Mouse (Mus musculus) yolk sac, embryonic 10.5 days (tissue): Measurements from ENCODE around the gene Lrrc73.

Source experiments
- DNase-seq: peaks from one replicate; pipeline ENCODE4 v3.0.0-alpha.2; 2017; ENCODE audit warnings: low spot score

The Lrrc73 gene

GRCm38 (mm10) chr17:46297028-46297363 is 43.7 kb downstream of the Lrrc73 start:
- no peak for DNase-seq

DNA sequence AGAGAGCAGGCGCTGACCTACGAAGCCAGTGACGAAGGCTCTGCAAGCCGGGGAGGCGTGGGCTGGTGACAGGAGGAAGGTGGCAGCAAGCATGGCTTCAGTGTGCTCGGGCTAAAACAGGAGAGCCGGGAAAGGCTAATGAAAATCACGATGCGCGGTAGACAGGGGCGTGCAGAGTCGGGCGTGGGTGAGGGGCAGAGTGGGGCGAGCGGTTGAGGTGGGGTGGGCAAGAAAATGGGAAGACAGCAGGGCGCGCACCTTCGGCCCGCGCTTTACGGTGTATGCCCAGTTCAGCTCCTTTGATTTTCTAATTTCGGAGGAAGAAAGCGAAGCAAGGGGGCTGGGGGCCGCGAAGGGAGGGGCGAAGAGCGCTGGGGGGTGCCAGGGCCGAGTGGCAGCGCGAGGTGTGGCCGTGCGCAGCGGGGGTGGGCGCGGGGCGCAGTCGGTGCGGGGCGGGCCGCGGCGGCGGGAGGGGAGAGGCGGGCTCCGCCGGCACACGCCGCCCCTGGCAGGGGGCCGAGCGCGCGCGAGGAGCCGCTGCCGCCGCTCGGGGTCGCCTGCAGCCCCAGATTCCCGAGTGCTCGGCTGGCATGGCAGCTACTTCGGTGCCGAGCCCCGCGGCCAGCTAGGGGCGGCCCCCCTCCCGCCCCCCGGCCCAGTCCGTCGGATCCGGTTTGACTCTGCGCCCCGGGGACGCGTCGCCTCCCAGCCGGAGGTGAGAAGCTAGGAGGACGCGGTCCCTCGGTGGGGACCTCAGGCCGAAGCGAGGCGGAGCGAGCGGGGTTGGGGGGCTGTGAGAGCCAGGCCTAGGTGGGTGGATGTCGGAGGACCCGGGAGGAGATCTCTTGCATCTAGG is 44.3 kb downstream of the Lrrc73 start, which contains the start of gene Dlk2:
Gene Dlk2 (plus strand): TSS at position 58 of the 856 bp plus-strand sequence.
- no peak for DNase-seq

DNA sequence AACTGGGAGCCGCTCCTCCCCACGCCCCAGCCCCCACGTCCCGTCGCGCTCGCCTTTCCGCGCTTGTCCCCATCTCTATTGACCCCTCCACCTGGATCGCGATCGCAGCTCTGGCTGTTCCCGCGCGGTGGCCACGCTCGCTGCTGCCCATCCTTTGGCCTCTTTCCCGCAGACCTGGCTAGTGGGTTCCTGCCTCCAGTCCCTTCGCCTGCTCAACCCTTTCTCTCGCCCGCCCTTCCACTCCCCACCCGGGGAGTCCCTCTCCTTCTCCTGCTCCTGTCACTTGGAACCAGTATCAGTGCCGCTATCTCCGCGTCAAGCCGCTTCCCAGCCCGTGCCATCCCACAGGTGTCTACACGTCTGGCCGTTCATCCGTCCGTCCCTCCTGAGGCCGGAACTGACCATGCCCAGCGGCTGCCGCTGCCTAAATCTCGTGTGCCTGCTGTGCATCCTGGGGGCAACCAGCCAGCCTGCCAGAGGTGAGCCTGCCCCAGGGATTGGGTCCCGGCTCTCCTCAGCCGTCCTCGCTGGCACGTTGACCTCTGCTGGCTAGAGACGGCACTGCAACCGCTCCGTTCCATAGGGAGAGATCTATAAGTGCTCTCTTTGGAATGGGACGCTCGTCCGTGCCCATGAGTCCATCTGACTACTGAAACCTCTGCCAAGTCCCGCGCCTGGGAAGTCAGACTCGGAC is 45.0 kb downstream of the Lrrc73 start:
- peak; percentile 79 for DNase-seq

DNA sequence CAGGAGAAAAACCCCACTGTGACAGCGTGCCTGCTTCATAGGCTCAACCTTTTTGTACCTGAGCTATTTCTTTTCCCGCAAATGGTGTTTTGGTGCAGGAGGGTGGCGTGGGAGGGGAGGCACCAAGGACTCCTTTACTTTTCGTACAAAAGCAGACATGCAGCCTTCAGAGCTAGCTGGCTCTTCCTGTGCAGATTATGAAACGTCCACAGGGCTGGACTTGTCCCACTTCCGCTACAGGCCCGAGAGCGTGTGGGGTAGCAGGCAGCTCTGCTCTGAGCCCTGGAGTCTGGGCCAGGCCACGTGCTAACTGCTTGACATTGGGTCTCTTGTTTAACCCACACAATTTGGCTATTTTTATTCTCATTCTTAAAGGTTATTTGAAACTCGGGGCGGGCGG is 48.6 kb downstream of the Lrrc73 start:
- DNase-seq = no peak

GRCm38 (mm10) chr17:46304184-46304583 is 50.9 kb downstream of the Lrrc73 start:
- DNase-seq = no peak
